Mouse (Mus musculus) kidney, postnatal 25 days (tissue): Measurements from ENCODE around the gene Fbxo46.
A peak's percentile ranks its signal among the peaks of the same experiment; 100 is the strongest.
"Not testable (repeated sequence)": the region's sequence is repeated elsewhere in the genome, so short reads cannot be mapped to it uniquely, and the experiment has no call there.

Experiments used
- DNase-seq, 2 experiments: peaks; one replicate each; pipeline ENCODE4 v3.0.0; 2021; ENCODE audit warnings: mixed read lengths in 2 of 2

The Fbxo46 gene

GRCm38 (mm10) chr7:19119631-19120429 is at the start of gene Fbxo46:
TSS of gene Fbxo46 (plus strand) at chr7:19119859.
- peak; percentile 95 to 96 for DNase-seq

GRCm38 (mm10) chr7:19071024-19071423 is 48.6 kb upstream of the Fbxo46 start:
- not testable (repeated sequence) for DNase-seq

- peak; percentile 54 to 68 for DNase-seq
Observed at GRCm38 (mm10) chr7:19073504-19073903, 46.2 kb upstream of the Fbxo46 start.

GRCm38 (mm10) chr7:19074494-19074893 is 45.2 kb upstream of the Fbxo46 start:
- no peak for DNase-seq

- no peak for DNase-seq
Observed at GRCm38 (mm10) chr7:19075231-19075630, 44.4 kb upstream of the Fbxo46 start.

- peak; percentile 97 to 98 for DNase-seq
Observed at GRCm38 (mm10) chr7:19075723-19076585, 43.7 kb upstream of the Fbxo46 start, which contains the start of gene Dmwd. TSS of gene Dmwd (plus strand) at chr7:19076227.

GRCm38 (mm10) chr7:19076586-19076991 is 43.1 kb upstream of the Fbxo46 start:
- DNase-seq: peak in 1 of 2 experiments; percentile 51

GRCm38 (mm10) chr7:19077761-19078160 is 41.9 kb upstream of the Fbxo46 start:
- DNase-seq: peak in 1 of 2 experiments; percentile 47

- no peak for DNase-seq
Observed at GRCm38 (mm10) chr7:19078732-19079131, 40.9 kb upstream of the Fbxo46 start.

GRCm38 (mm10) chr7:19080451-19080950 is 39.2 kb upstream of the Fbxo46 start:
- peak in 1 of 2 experiments; percentile 41 for DNase-seq

- no peak for DNase-seq
Observed at GRCm38 (mm10) chr7:19082171-19082570, 37.5 kb upstream of the Fbxo46 start.

GRCm38 (mm10) chr7:19083096-19083495 is 36.6 kb upstream of the Fbxo46 start:
- peak; percentile 40 to 57 for DNase-seq

- DNase-seq: peak in 1 of 2 experiments; percentile 39
Observed at GRCm38 (mm10) chr7:19083701-19084100, 36.0 kb upstream of the Fbxo46 start, which contains the start of gene Dmpk. TSS of gene Dmpk (plus strand) at chr7:19083849.

GRCm38 (mm10) chr7:19084277-19084771 is 35.3 kb upstream of the Fbxo46 start:
- peak in 1 of 2 experiments; percentile 39 for DNase-seq

- DNase-seq: peak in 1 of 2 experiments; percentile 36
Observed at GRCm38 (mm10) chr7:19084921-19085473, 34.7 kb upstream of the Fbxo46 start.

GRCm38 (mm10) chr7:19085495-19085894 is 34.2 kb upstream of the Fbxo46 start:
- DNase-seq: peak in 1 of 2 experiments; percentile 61

- peak; percentile 71 to 79 for DNase-seq
Observed at GRCm38 (mm10) chr7:19086042-19086441, 33.6 kb upstream of the Fbxo46 start.

GRCm38 (mm10) chr7:19086760-19087159 is 32.9 kb upstream of the Fbxo46 start:
- DNase-seq: peak in 1 of 2 experiments; percentile 36

GRCm38 (mm10) chr7:19088813-19089212 is 30.8 kb upstream of the Fbxo46 start:
- DNase-seq: peak; percentile 76 to 80

GRCm38 (mm10) chr7:19091913-19092312 is 27.7 kb upstream of the Fbxo46 start:
- peak in 1 of 2 experiments; percentile 46 for DNase-seq

- peak; percentile 67 to 87 for DNase-seq
Observed at GRCm38 (mm10) chr7:19092381-19093173, 27.1 kb upstream of the Fbxo46 start.

GRCm38 (mm10) chr7:19093174-19093521 is 26.5 kb upstream of the Fbxo46 start:
- DNase-seq: peak; percentile 90 to 93
